Mouse (Mus musculus) spleen, adult 2 months (tissue): ENCODE measurements around the gene Stxbp2.

Experiments used
- CTCF ChIP-seq: fragments of 200-500 bp; IDR thresholded peaks from 2 replicates; pipeline ENCODE4 v1.5.1; 2011; ENCODE audit warnings: mild to moderate bottlenecking, inconsistent platforms; ENCODE audit not compliant: insufficient read depth, insufficient read length, insufficient replicate concordance; ENCODE audit errors: extremely low read depth
- POLR2A ChIP-seq: fragments of 200-500 bp; IDR thresholded peaks from 2 replicates; pipeline ENCODE4 v1.6.1; 2011; ENCODE audit warnings: low read depth, low read length, inconsistent platforms

- no peak for TF ChIP-seq POLR2A
- no peak for TF ChIP-seq CTCF
Measured at GRCm38 (mm10) chr8:3603439-3603838, 27.3 kb upstream of the Stxbp2 start.
